Mouse (Mus musculus) liver, embryonic 12.5 days (tissue): ENCODE data around the gene Teddm1b. TPM values are rescaled to one million over a fixed set of nuclear protein-coding genes. Genes with fewer than 3 reads are reported as not detected.

Experiments
- ATAC-seq: fragments of 200-750 bp; cut with Nextera tagmentation; 2 replicates; pipeline ENCODE4 v1.8.0; 2017; ENCODE audit warnings: moderate number of reproducible peaks, mild to moderate bottlenecking, moderate library complexity
- H3K27ac ChIP-seq: fragments of 300-500 bp; sonication (generic); 2 replicates; pipeline ENCODE4 v1.5.1; 2016; ENCODE audit warnings: mild to moderate bottlenecking
- H3K27me3 ChIP-seq: fragments of 300-500 bp; sonication (generic); replicated peaks from 2 replicates; pipeline ENCODE4 v1.6.1; 2016; ENCODE audit warnings: mild to moderate bottlenecking, moderate library complexity
- H3K36me3 ChIP-seq: fragments of 300-500 bp; sonication (generic); 2 replicates; pipeline ENCODE4 v1.6.1; 2016; ENCODE audit warnings: mild to moderate bottlenecking, moderate library complexity
- H3K4me1 ChIP-seq: fragments of 300-500 bp; sonication (generic); 2 replicates; pipeline ENCODE4 v1.6.1; 2016
- H3K4me2 ChIP-seq: fragments of 300-500 bp; sonication (generic); 2 replicates; pipeline ENCODE4 v1.6.1; 2016; ENCODE audit warnings: mild to moderate bottlenecking, moderate library complexity
- H3K4me3 ChIP-seq: fragments of 300-500 bp; sonication (generic); 2 replicates; pipeline ENCODE4 v1.5.1; 2016; ENCODE audit warnings: mild to moderate bottlenecking, moderate library complexity
- H3K9ac ChIP-seq: fragments of 300-500 bp; sonication (generic); 2 replicates; pipeline ENCODE4 v1.6.1; 2016; ENCODE audit warnings: mild to moderate bottlenecking, moderate library complexity
- H3K9me3 ChIP-seq: fragments of 300-500 bp; sonication (generic); replicated peaks from 2 replicates; pipeline ENCODE4 v1.6.1; 2016; ENCODE audit warnings: mild to moderate bottlenecking, moderate library complexity
- WGBS: fragments of 180-500 bp; shearing (Covaris S2); methylation state at CpG from one replicate; pipeline ENCODE4 v1.1.7; 2016; ENCODE audit not compliant: insufficient replicate concordance; 5-methylcytosine and 5-hydroxymethylcytosine counted together
- polyA plus RNA-seq: library from polyadenylated mRNA; unstranded; fragments of >200 nt; fragmentation: Nextera tagmentation; extraction: Ambion mirVana; gene quantifications from 2 replicates; pipeline ENCODE4 v1.2.1, GENCODE M21; 2016

The Teddm1b gene
- polyA plus RNA-seq, 1 experiment from 2014 or later = 0.25 TPM

GRCm38 (mm10) chr1:153891442-153891841, 17.3 kb downstream of the Teddm1b start, which contains the start of gene Teddm1a:
TSS of gene Teddm1a (plus strand) at chr1:153891742.
- Histone ChIP-seq H3K4me2 (no peak within 1 kb of the TSS), H3K9me3 (no peaks in the 10 kb centered on the region), H3K4me1 (peaks cover 6% of the 10 kb centered on the region; the same call in 1 of the 2 replicates), H3K36me3 (no peaks in the 10 kb centered on the region), H3K9ac (no peak within 1 kb of the TSS), H3K4me3 (no peak within 1 kb of the TSS), H3K27ac (no peak within 1 kb of the TSS), H3K27me3 (peaks cover 10% of the 10 kb centered on the region; the same call in 1 of the 2 replicates)
- WGBS = 25% methylated on average over 4 of the region's 4 CpGs
- no peak for ATAC-seq

GRCm38 (mm10) chr1:153893746-153894145, 19.6 kb downstream of the Teddm1b start:
- Histone ChIP-seq H3K4me3 (no peak overlapping the region), H3K27ac (no peak overlapping the region), H3K27me3 (peaks cover 10% of the 10 kb centered on the region; the same call in 1 of the 2 replicates), H3K9ac (no peak overlapping the region), H3K9me3 (no peaks in the 10 kb centered on the region), H3K4me2 (no peak overlapping the region), H3K36me3 (no peaks in the 10 kb centered on the region), H3K4me1 (peaks cover 20% of the 10 kb centered on the region)
- ATAC-seq = no peak
- 47% methylated on average over 2 of the region's 2 CpGs for WGBS

GRCm38 (mm10) chr1:153894201-153894893, 20.2 kb downstream of the Teddm1b start:
- H3K27me3 ChIP-seq = peaks cover 10% of the 10 kb centered on the region; the same call in 1 of the 2 replicates
- peaks cover 26% of the 10 kb centered on the region for H3K4me1 ChIP-seq
- H3K9me3 ChIP-seq = no peaks in the 10 kb centered on the region
- no peak overlapping the region for H3K4me2 ChIP-seq
- WGBS = 36% methylated on average over 8 of the region's 8 CpGs
- no peaks in the 10 kb centered on the region for H3K36me3 ChIP-seq
- no peak for ATAC-seq
- no peak overlapping the region for H3K9ac ChIP-seq
- no peak overlapping the region for H3K27ac ChIP-seq
- no peak overlapping the region for H3K4me3 ChIP-seq

GRCm38 (mm10) chr1:153894979-153895378, 20.8 kb downstream of the Teddm1b start:
- H3K27ac ChIP-seq = no peak overlapping the region
- no peak overlapping the region for H3K9ac ChIP-seq
- no peak for ATAC-seq
- no peak overlapping the region for H3K4me3 ChIP-seq
- no peaks in the 10 kb centered on the region for H3K36me3 ChIP-seq
- H3K9me3 ChIP-seq = no peaks in the 10 kb centered on the region
- H3K4me2 ChIP-seq = no peak overlapping the region
- peaks cover 29% of the 10 kb centered on the region for H3K4me1 ChIP-seq
- peaks cover 10% of the 10 kb centered on the region; the same call in 1 of the 2 replicates for H3K27me3 ChIP-seq
- 37% methylated on average over 5 of the region's 5 CpGs for WGBS

- no peak overlapping the region for H3K27ac ChIP-seq
- H3K9ac ChIP-seq = no peak overlapping the region
- no peak for ATAC-seq
- no peak overlapping the region for H3K4me2 ChIP-seq
- H3K27me3 ChIP-seq = peaks cover 10% of the 10 kb centered on the region; the same call in 1 of the 2 replicates
- H3K36me3 ChIP-seq = no peaks in the 10 kb centered on the region
- peaks cover 43% of the 10 kb centered on the region for H3K4me1 ChIP-seq
- WGBS = 78% methylated on average over 8 of the region's 8 CpGs
- no peak overlapping the region for H3K4me3 ChIP-seq
- H3K9me3 ChIP-seq = no peaks in the 10 kb centered on the region
These were observed 23.1 kb downstream of the Teddm1b start for GRCm38 (mm10) chr1:153897196-153897595.

- H3K36me3 ChIP-seq = peaks cover 17% of the 10 kb centered on the region
- no peaks in the 10 kb centered on the region for H3K9me3 ChIP-seq
- peak overlapping the region; percentile 99 for H3K27ac ChIP-seq
- peaks cover 52% of the 10 kb centered on the region for H3K4me1 ChIP-seq
- WGBS = 20% methylated on average over 22 of the region's 22 CpGs
- 0 out of 2 replicates have a peak, but pooled peaks cover 4% of the 10 kb centered on the region for H3K27me3 ChIP-seq
- peak overlapping the region; percentile 82 for H3K4me3 ChIP-seq
- peak overlapping the region; percentile 92 for H3K9ac ChIP-seq
- no peak for ATAC-seq
- H3K4me2 ChIP-seq = peak overlapping the region; percentile 79
These were observed 25.0 kb downstream of the Teddm1b start for GRCm38 (mm10) chr1:153898989-153899730.

- Histone ChIP-seq H3K36me3 (peaks cover 24% of the 10 kb centered on the region), H3K4me3 (peak within 1 kb of the TSS; percentile 82), H3K9ac (peak within 1 kb of the TSS; percentile 92), H3K4me1 (peaks cover 49% of the 10 kb centered on the region), H3K4me2 (peak within 1 kb of the TSS; percentile 79), H3K27ac (peak within 1 kb of the TSS; percentile 99), H3K27me3 (no peaks in the 10 kb centered on the region), H3K9me3 (no peaks in the 10 kb centered on the region)
- WGBS = under 1% methylated on average over 50 of the region's 51 CpGs
- peak; percentile 96 for ATAC-seq
These were observed 25.7 kb downstream of the Teddm1b start, which contains the start of the genes Glul and Teddm2 for GRCm38 (mm10) chr1:153899731-153900380. TSS of gene Glul (plus strand) at chr1:153899944. TSS of gene Teddm2 (minus strand) at chr1:153900228.

- H3K27ac ChIP-seq = peak overlapping the region; percentile 99
- ATAC-seq = peak; percentile 37
- peaks cover 49% of the 10 kb centered on the region for H3K4me1 ChIP-seq
- peaks cover 29% of the 10 kb centered on the region for H3K36me3 ChIP-seq
- peak overlapping the region; percentile 82 for H3K4me3 ChIP-seq
- H3K27me3 ChIP-seq = no peaks in the 10 kb centered on the region
- H3K9ac ChIP-seq = peak overlapping the region; percentile 92
- H3K9me3 ChIP-seq = no peaks in the 10 kb centered on the region
- peak overlapping the region; percentile 79 for H3K4me2 ChIP-seq
- WGBS = under 1% methylated on average over 36 of the region's 36 CpGs
These were observed 26.2 kb downstream of the Teddm1b start for GRCm38 (mm10) chr1:153900381-153900780.

- no peaks in the 10 kb centered on the region for H3K9me3 ChIP-seq
- peak overlapping the region; percentile 79 for H3K4me2 ChIP-seq
- H3K4me3 ChIP-seq = peak overlapping the region; percentile 82
- WGBS = 5% methylated on average over 25 of the region's 25 CpGs
- peaks cover 49% of the 10 kb centered on the region for H3K4me1 ChIP-seq
- H3K27me3 ChIP-seq = no peaks in the 10 kb centered on the region
- H3K27ac ChIP-seq = peak overlapping the region; percentile 99
- peaks cover 36% of the 10 kb centered on the region for H3K36me3 ChIP-seq
- no peak for ATAC-seq
- peak overlapping the region; percentile 92 for H3K9ac ChIP-seq
These were observed 26.9 kb downstream of the Teddm1b start for GRCm38 (mm10) chr1:153900860-153901730.

GRCm38 (mm10) chr1:153903006-153903405, 28.9 kb downstream of the Teddm1b start:
- Histone ChIP-seq H3K27ac (no peak overlapping the region), H3K9ac (no peak overlapping the region), H3K4me2 (0 out of 2 replicates have a peak overlapping the region, but pooled peaks have one; percentile 79), H3K4me3 (no peak overlapping the region), H3K27me3 (no peaks in the 10 kb centered on the region), H3K9me3 (no peaks in the 10 kb centered on the region), H3K36me3 (peaks cover 56% of the 10 kb centered on the region), H3K4me1 (peaks cover 38% of the 10 kb centered on the region)
- 89% methylated on average over 13 of the region's 13 CpGs for WGBS
- ATAC-seq = no peak

- Histone ChIP-seq H3K4me2 (no peak overlapping the region), H3K4me1 (peaks cover 31% of the 10 kb centered on the region), H3K36me3 (peaks cover 68% of the 10 kb centered on the region), H3K27me3 (no peaks in the 10 kb centered on the region), H3K27ac (no peak overlapping the region), H3K9me3 (no peaks in the 10 kb centered on the region), H3K9ac (no peak overlapping the region), H3K4me3 (no peak overlapping the region)
- ATAC-seq = no peak
- 91% methylated on average over 14 of the region's 14 CpGs for WGBS
These were observed 30.1 kb downstream of the Teddm1b start for GRCm38 (mm10) chr1:153904236-153904635.
